Comparison of ENCODE assay signal across 17 mouse cellular contexts in genomic region chr6:147022375-147023132, GRCm38 (mm10). TPM values are rescaled to one million over a fixed set of nuclear protein-coding genes. Genes with fewer than 3 reads are reported as not detected.
A peak's percentile ranks its signal among the peaks of the same experiment; 100 is the strongest.
DNase-seq lines count a peak whose midpoint lies in the region; ATAC-seq lines count a peak whose summit lies in the region.
"Had no signal": no experiment of that assay in that cellular context is flagged by ENCODE, and none has a peak within 500 bp of the region (broad histone marks: within the 10 kb centered on the region; RNA-seq: fewer than 3 reads in every experiment).

No protein-coding gene starts in this region.

- 83% methylated on average over 16 of the region's 16 CpGs for WGBS in neural tube, embryonic 15.5 days
- WGBS in stomach, embryonic 16.5 days: 77% methylated on average over 16 of the region's 16 CpGs

- no peaks in the 10 kb centered on the region for H3K27me3 ChIP-seq in neural tube, embryonic 15.5 days (replicated peaks)
- no peaks in the 10 kb centered on the region for H3K27me3 ChIP-seq in stomach, embryonic 16.5 days (ENCODE audit: control insufficient read depth, insufficient read depth, low read length)
- H3K27me3 ChIP-seq: embryonic facial prominence, embryonic 12.5 days; liver, embryonic 13.5 days had no signal

- ATAC-seq in neural tube, embryonic 15.5 days (ENCODE audit: low FRiP score): no peak
- ATAC-seq in stomach, embryonic 16.5 days (ENCODE audit: insufficient read depth, low FRiP score): no peak
- ATAC-seq: hindbrain, postnatal 0 days; lung, postnatal 0 days had no signal

- no peak overlapping the region for H3K27ac ChIP-seq in neural tube, embryonic 15.5 days (replicated peaks)
- 0 out of 2 replicates have a peak overlapping the region, but pooled peaks have one; percentile 34 for H3K27ac ChIP-seq in stomach, embryonic 16.5 days (ENCODE audit: low read length)
- H3K27ac ChIP-seq: embryonic facial prominence, embryonic 12.5 days; hindbrain, postnatal 0 days; limb, embryonic 10.5 days; liver, embryonic 13.5 days had no signal

- intact Hi-C loops in gastrocnemius, postnatal 14 days (cut with DNase I; ENCODE audit: low total_unique reads): no loop called here
- intact Hi-C loops in gastrocnemius, postnatal 36 days (cut with DNase I): no loop called here

- no peak overlapping the region for H3K4me2 ChIP-seq in neural tube, embryonic 15.5 days
- H3K4me2 ChIP-seq in stomach, embryonic 16.5 days (ENCODE audit: low read depth, low read length): no peak overlapping the region
- H3K4me2 ChIP-seq: embryonic facial prominence, embryonic 12.5 days; liver, embryonic 13.5 days had no signal

- H3K4me3 ChIP-seq in neural tube, embryonic 15.5 days (replicated peaks): no peak overlapping the region
- no peak overlapping the region for H3K4me3 ChIP-seq in stomach, embryonic 16.5 days (replicated peaks; ENCODE audit: low read length)
- H3K4me3 ChIP-seq: embryonic facial prominence, embryonic 12.5 days; limb, embryonic 10.5 days; liver, embryonic 13.5 days had no signal

- no peak overlapping the region for H3K9ac ChIP-seq in neural tube, embryonic 15.5 days (replicated peaks)
- H3K9ac ChIP-seq in stomach, embryonic 16.5 days (ENCODE audit: low read length): no peak overlapping the region
- H3K9ac ChIP-seq: embryonic facial prominence, embryonic 12.5 days; liver, embryonic 13.5 days had no signal

- H3K4me1 ChIP-seq in neural tube, embryonic 15.5 days: no peaks in the 10 kb centered on the region
- H3K4me1 ChIP-seq in stomach, embryonic 16.5 days (ENCODE audit: control insufficient read depth, insufficient read depth, low read length): no peaks in the 10 kb centered on the region
- H3K4me1 ChIP-seq: embryonic facial prominence, embryonic 12.5 days; limb, embryonic 10.5 days; liver, embryonic 13.5 days had no signal

- H3K9me3 ChIP-seq in neural tube, embryonic 15.5 days (replicated peaks): no peaks in the 10 kb centered on the region
- H3K9me3 ChIP-seq in stomach, embryonic 16.5 days (replicated peaks; ENCODE audit: control insufficient read depth, low read length): no peaks in the 10 kb centered on the region
- H3K9me3 ChIP-seq: embryonic facial prominence, embryonic 12.5 days; G1E; limb, embryonic 10.5 days; liver, embryonic 13.5 days had no signal

- DNase-seq in gastrocnemius, postnatal 14 days: peak; percentile 13
- no peak for DNase-seq in gastrocnemius, postnatal 36 days
- peak; percentile 4 for DNase-seq in neural tube, embryonic 10.5 days (ENCODE audit: extremely low spot score, low spot score)
- peak; percentile 93 for DNase-seq in gonadal fat pad, adult 2 months (ENCODE audit: low read depth)
- no peak for DNase-seq in layer of hippocampus, adult 18-20 months (ENCODE audit: low spot score in 2 of 2)
- DNase-seq: adrenal gland, adult 8-10 months; kidney, adult 8-10 months; kidney, postnatal 4 days; layer of hippocampus, postnatal 36 days; liver, embryonic 13.5 days had no signal

- no peaks in the 10 kb centered on the region; the same call in 1 of the 2 replicates for H3K36me3 ChIP-seq in neural tube, embryonic 15.5 days
- H3K36me3 ChIP-seq in stomach, embryonic 16.5 days (ENCODE audit: control insufficient read depth, insufficient read depth, low read length): peaks cover 5% of the 10 kb centered on the region; the same call in 1 of the 2 replicates
- H3K36me3 ChIP-seq: G1E had no signal

RNA-seq across cellular contexts. Expression of gene Rep15, which starts 9.8 kb away (rescaled TPM):
- total RNA-seq in gastrocnemius, postnatal 14 days (2021): under 1 TPM; 0.27 to 0.53 TPM
- total RNA-seq in gastrocnemius, postnatal 36 days (2021): under 1 TPM; 0.26 to 0.49 TPM
- polyA plus RNA-seq in neural tube, embryonic 15.5 days (2015; fragmentation: Nextera tagmentation; extraction: Ambion mirVana): 0.88 and 0.95 TPM in 2 replicates
- 0.32 and 0.65 TPM in 2 replicates for polyA plus RNA-seq in gonadal fat pad, adult 2 months (2012; rRNA removed)
- polyA plus RNA-seq in stomach, embryonic 16.5 days (2015; fragmentation: Nextera tagmentation; extraction: Ambion mirVana): 3.6 and 5.6 TPM in 2 replicates
- 1 to 10 TPM; 1.1 TPM for total RNA-seq in layer of hippocampus, adult 18-20 months (2021)
- total RNA-seq: hindbrain, postnatal 0 days had no signal
- polyA plus RNA-seq: G1E had no signal

RNA-seq across cellular contexts. Expression of gene Mrps35, which starts 20.0 kb away (rescaled TPM):
- 10 to 100 TPM; 50.4 to 56.3 TPM for total RNA-seq in gastrocnemius, postnatal 14 days (2021)
- 10 to 100 TPM; 40.9 to 41.0 TPM for total RNA-seq in gastrocnemius, postnatal 36 days (2021)
- polyA plus RNA-seq in neural tube, embryonic 15.5 days (2015; fragmentation: Nextera tagmentation; extraction: Ambion mirVana): 83.9 and 92.8 TPM in 2 replicates
- polyA plus RNA-seq in gonadal fat pad, adult 2 months (2012; rRNA removed): 7.1 and 12.8 TPM in 2 replicates
- polyA plus RNA-seq in stomach, embryonic 16.5 days (2015; fragmentation: Nextera tagmentation; extraction: Ambion mirVana): 106 and 121 TPM in 2 replicates
- total RNA-seq in layer of hippocampus, adult 18-20 months (2021): 10 to 100 TPM; 45.3 to 47.5 TPM

Comparison
In these comparisons a context has a peak if more than half of its experiments do, and no peak if none do; other contexts are left out.
1. DNase-seq: peak in gastrocnemius, postnatal 14 days (single experiment), neural tube, embryonic 10.5 days (single experiment) and gonadal fat pad, adult 2 months (single experiment); none in gastrocnemius, postnatal 36 days (0 of 2) and layer of hippocampus, adult 18-20 months (0 of 2).